Mouse (Mus musculus): Measurements from ENCODE around the gene Lif. TPM values are rescaled to one million over a fixed set of nuclear protein-coding genes. Genes with fewer than 3 reads are reported as not detected.

Gene Lif
- total RNA-seq, 2 experiments from 2014 or later = 0.16 to 0.50 TPM

GRCm38 (mm10) chr11:4228463-4228862 lies 28.9 kb upstream of the Lif start:
- intact Hi-C loops (cut with DNase I) = no loop called here
- DNase-seq = peak; percentile 49 to 52

GRCm38 (mm10) chr11:4229841-4230240 lies 27.5 kb upstream of the Lif start:
- intact Hi-C loops (cut with DNase I) = no loop called here
- DNase-seq = no peak

- intact Hi-C loops (cut with DNase I) = no loop called here
- DNase-seq = no peak
Measured at GRCm38 (mm10) chr11:4231435-4231834, 25.9 kb upstream of the Lif start.

GRCm38 (mm10) chr11:4232644-4233043 lies 24.7 kb upstream of the Lif start:
- intact Hi-C loops (cut with DNase I) = no loop called here
- peak in 1 of 2 experiments; percentile 34 for DNase-seq

GRCm38 (mm10) chr11:4235052-4235655 lies 22.2 kb upstream of the Lif start:
- intact Hi-C loops (cut with DNase I) = no loop called here

GRCm38 (mm10) chr11:4235665-4236545 lies 21.5 kb upstream of the Lif start, which contains the start of gene Osm:
Gene Osm (plus strand): TSS chr11:4236420.
- intact Hi-C loops (cut with DNase I) = no loop called here
- peak; percentile 41 to 45 for DNase-seq

More at GRCm38 (mm10) chr11:4235052-4235655, 22.2 kb upstream of the Lif start:
- DNase-seq = no peak

- DNase-seq = no peak
- intact Hi-C loops (cut with DNase I) = no loop called here
Measured at GRCm38 (mm10) chr11:4236546-4237067, 20.8 kb upstream of the Lif start.

GRCm38 (mm10) chr11:4237389-4237912 lies 19.9 kb upstream of the Lif start:
- DNase-seq = no peak
- intact Hi-C loops (cut with DNase I) = no loop called here

- intact Hi-C loops (cut with DNase I) = no loop called here
Measured at GRCm38 (mm10) chr11:4238167-4238566, 19.2 kb upstream of the Lif start.

GRCm38 (mm10) chr11:4239691-4240090 lies 17.7 kb upstream of the Lif start:
- DNase-seq = no peak
- intact Hi-C loops (cut with DNase I) = no loop called here

More at GRCm38 (mm10) chr11:4238167-4238566, 19.2 kb upstream of the Lif start:
- no peak for DNase-seq

- no peak for DNase-seq
- intact Hi-C loops (cut with DNase I) = no loop called here
Measured at GRCm38 (mm10) chr11:4240151-4240550, 17.2 kb upstream of the Lif start.

GRCm38 (mm10) chr11:4241180-4241579 lies 16.2 kb upstream of the Lif start:
- intact Hi-C loops (cut with DNase I) = no loop called here
- DNase-seq = no peak

GRCm38 (mm10) chr11:4246126-4246525 lies 11.2 kb upstream of the Lif start:
- intact Hi-C loops (cut with DNase I) = no loop called here

GRCm38 (mm10) chr11:4246623-4247022 lies 10.7 kb upstream of the Lif start:
- intact Hi-C loops (cut with DNase I) = no loop called here
- no peak for DNase-seq

More at GRCm38 (mm10) chr11:4246126-4246525, 11.2 kb upstream of the Lif start:
- DNase-seq = no peak

GRCm38 (mm10) chr11:4247201-4247959 lies 10.0 kb upstream of the Lif start:
- intact Hi-C loops (cut with DNase I) = no loop called here
- no peak for DNase-seq

- intact Hi-C loops (cut with DNase I) = no loop called here
- no peak for DNase-seq
Measured at GRCm38 (mm10) chr11:4249151-4249550, 8.2 kb upstream of the Lif start.

GRCm38 (mm10) chr11:4250290-4250689 lies 7.1 kb upstream of the Lif start:
- intact Hi-C loops (cut with DNase I) = no loop called here
- DNase-seq = no peak

- no peak for DNase-seq
- intact Hi-C loops (cut with DNase I) = no loop called here
Measured at GRCm38 (mm10) chr11:4251376-4251775, 6.0 kb upstream of the Lif start.

- intact Hi-C loops (cut with DNase I) = no loop called here
- no peak for DNase-seq
Measured at GRCm38 (mm10) chr11:4252886-4253285, 4.5 kb upstream of the Lif start.

GRCm38 (mm10) chr11:4257756-4258155 lies 399 bp downstream of the Lif start:
- no peak for DNase-seq
- intact Hi-C loops (cut with DNase I) = loop anchor here (1.0 to 5.0 kb wide), 2 partner anchors 37 to 70 kb away; no protein-coding TSS in a partner anchor
